Mouse (Mus musculus) brain, adult 10 weeks (tissue): Measurements from ENCODE around the gene Bcdin3d. TPM values are rescaled to one million over a fixed set of nuclear protein-coding genes. Genes with fewer than 3 reads are reported as not detected.

Experiments used
- polyA plus RNA-seq: library from polyadenylated mRNA; stranded (reverse); fragments of 350-450 nt; fragmentation: Illumina TruSeq; extraction: RNeasy Lipid Tissue Mini Kit (QIAGEN cat#74804); gene quantifications from one replicate; pipeline ENCODE4 v1.2.3, GENCODE M21; 2015; ENCODE audit warnings: low read depth, low replicate concordance

The Bcdin3d gene
- polyA plus RNA-seq: 6.5 TPM

DNA sequence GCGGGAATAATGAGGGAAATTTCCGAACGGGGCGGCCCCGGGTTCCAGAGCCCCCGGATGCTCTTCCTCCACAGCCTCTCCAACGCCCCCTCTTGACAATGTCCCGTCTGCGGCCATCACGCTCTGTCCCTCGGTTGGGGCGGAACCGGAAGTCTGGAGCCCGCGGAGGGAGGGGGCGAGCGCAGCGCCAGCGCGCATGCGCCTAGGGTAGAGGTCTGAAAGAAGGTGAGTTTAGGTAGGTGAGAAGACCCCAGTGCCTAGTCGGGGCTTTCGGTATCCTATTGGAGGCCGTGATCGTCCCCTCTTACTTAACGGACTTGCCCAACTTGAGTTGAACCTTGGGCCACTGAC lies at the start of gene Bcdin3d:
Gene Bcdin3d, minus strand, starts transcription at position 155 of the 351 bp plus-strand sequence.

DNA sequence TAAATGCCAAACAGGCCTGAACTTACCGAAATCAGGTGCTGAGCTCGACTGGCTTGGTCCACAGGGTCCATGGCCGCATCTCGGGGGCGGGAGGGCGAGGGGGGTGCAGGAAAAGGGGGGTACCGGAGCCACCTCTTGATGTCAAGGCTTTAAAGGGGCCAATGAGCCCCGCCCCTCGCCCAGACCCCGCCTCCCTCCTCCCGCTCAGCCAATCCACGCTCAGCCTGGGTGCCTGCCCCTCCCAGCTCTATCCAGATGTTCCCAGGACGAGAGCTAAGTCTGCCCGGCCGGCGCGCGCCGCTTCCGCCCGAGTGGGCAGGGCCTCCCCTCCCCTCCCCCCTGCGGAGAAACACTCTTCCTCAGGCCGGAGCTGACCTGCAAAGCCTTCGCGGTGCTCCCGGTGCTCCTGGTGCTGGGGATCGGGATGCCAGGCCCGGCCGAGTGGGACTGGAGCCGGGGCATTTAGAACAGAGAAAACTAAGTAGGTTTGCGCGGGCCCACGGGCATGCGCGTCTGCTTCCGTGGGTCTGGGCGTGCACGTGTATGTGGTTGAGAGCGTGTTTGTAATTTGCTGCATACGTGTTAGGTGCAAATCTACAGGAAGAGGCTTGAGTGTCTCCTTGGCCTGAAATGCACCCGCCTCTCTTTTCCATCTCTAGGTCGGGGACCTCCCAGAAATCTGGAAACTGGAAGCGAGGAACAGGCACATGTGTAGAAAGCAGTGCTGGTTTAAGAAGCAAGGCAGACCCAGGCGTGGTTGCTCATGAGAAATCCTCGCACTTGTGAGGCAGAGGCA lies 16.7 kb downstream of the Bcdin3d start, which contains the start of gene Nckap5l:
Gene Nckap5l, minus strand, starts transcription at position 143 of the 796 bp plus-strand sequence.

Other genes starting within 250 kb of the Bcdin3d start
- 71.3 TPM for gene Kcnh3, start 249.9 kb downstream of the Bcdin3d start, polyA plus RNA-seq
- gene Mcrs1, start 222.8 kb downstream of the Bcdin3d start, polyA plus RNA-seq: 84.0 TPM
- gene Prpf40b, start 179.6 kb downstream of the Bcdin3d start, polyA plus RNA-seq: 79.2 TPM
- gene Fam186b, start 178.8 kb downstream of the Bcdin3d start, polyA plus RNA-seq: 1.00 TPM
- 7.7 TPM for gene Fmnl3, start 104.2 kb downstream of the Bcdin3d start, polyA plus RNA-seq
- 296 TPM for gene Tmbim6, start 81.8 kb downstream of the Bcdin3d start, polyA plus RNA-seq
- gene Nckap5l, start 17.0 kb downstream of the Bcdin3d start, polyA plus RNA-seq: 8.1 TPM
- 375 TPM for gene Faim2, start 53.4 kb upstream of the Bcdin3d start, polyA plus RNA-seq
- not detected for gene Aqp2, start 104.3 kb upstream of the Bcdin3d start, polyA plus RNA-seq
- gene Aqp5, start 116.1 kb upstream of the Bcdin3d start, polyA plus RNA-seq: 0.62 TPM
- gene Aqp6, start 126.7 kb upstream of the Bcdin3d start, polyA plus RNA-seq: not detected
- gene Racgap1, start 176.9 kb upstream of the Bcdin3d start, polyA plus RNA-seq: 12.5 TPM
- 47.8 TPM for gene Asic1, start 195.6 kb upstream of the Bcdin3d start, polyA plus RNA-seq
- 94.7 TPM for gene Smarcd1, start 227.4 kb upstream of the Bcdin3d start, polyA plus RNA-seq
- not detected for gene Gm17349, start 230.8 kb upstream of the Bcdin3d start, polyA plus RNA-seq
- 83.4 TPM for gene Gpd1, start 242.8 kb upstream of the Bcdin3d start, polyA plus RNA-seq